Mouse (Mus musculus) C2C12 (cell line): ENCODE measurements around the gene Calb2. TPM values are rescaled to one million over a fixed set of nuclear protein-coding genes. Genes with fewer than 3 reads are reported as not detected.

ENCODE experiments used
- H3K27me3 ChIP-seq: one replicate; pipeline ENCODE4 v1.6.1; 2011; ENCODE audit not compliant: control insufficient read depth, insufficient read depth, insufficient read length
- H3K36me3 ChIP-seq: one replicate; pipeline ENCODE4 v1.6.1; 2011; ENCODE audit not compliant: control insufficient read depth, insufficient read depth
- H3K4me3 ChIP-seq: one replicate; pipeline ENCODE4 v1.5.1; 2011; ENCODE audit warnings: mild to moderate bottlenecking, control low read depth; ENCODE audit not compliant: poor library complexity, insufficient read depth, severe bottlenecking
- H3K79me2 ChIP-seq: one replicate; pipeline ENCODE4 v1.6.1; 2011; ENCODE audit not compliant: control insufficient read depth, insufficient read depth
- H3K79me3 ChIP-seq: one replicate; pipeline ENCODE4 v1.6.1; 2011; ENCODE audit warnings: low read depth, control low read depth
- H3ac ChIP-seq: one replicate; pipeline ENCODE3; 2011; ENCODE audit warnings: low read depth; ENCODE audit not compliant: control insufficient read depth, insufficient read length
- CEBPB ChIP-seq: IDR thresholded peaks from one replicate; pipeline ENCODE4 v1.6.1; 2011; ENCODE audit warnings: low read depth, mild to moderate bottlenecking, control low read depth, moderate library complexity
- CTCF ChIP-seq: IDR thresholded peaks from one replicate; pipeline ENCODE4 v1.5.1; 2011; ENCODE audit not compliant: control insufficient read depth, insufficient read depth, insufficient read length
- FOSL1 ChIP-seq: IDR thresholded peaks from one replicate; pipeline ENCODE4 v1.8.0; 2011; ENCODE audit warnings: mild to moderate bottlenecking, low read length; ENCODE audit not compliant: poor library complexity, insufficient read depth, severe bottlenecking
- MAX ChIP-seq: IDR thresholded peaks from one replicate; pipeline ENCODE4 v1.6.1; 2011; ENCODE audit warnings: mild to moderate bottlenecking, control low read depth
- MYOD1 ChIP-seq: IDR thresholded peaks from one replicate; pipeline ENCODE4 v1.6.1; 2011; ENCODE audit warnings: low read depth; ENCODE audit not compliant: control insufficient read depth, insufficient read length
- MYOG ChIP-seq: IDR thresholded peaks from one replicate; pipeline ENCODE4 v1.6.1; 2011; ENCODE audit not compliant: control insufficient read depth, insufficient read length; ENCODE audit errors: extremely low read depth
- USF1 ChIP-seq: IDR thresholded peaks from one replicate; pipeline ENCODE4 v1.6.1; 2011; ENCODE audit warnings: low read depth, mild to moderate bottlenecking, control low read depth, moderate library complexity
- polyA plus RNA-seq: library from polyadenylated mRNA; unstranded; fragments of >200 nt; fragmentation: generic; extraction: Trizol; gene quantifications from one replicate; pipeline ENCODE4 v1.2.1, GENCODE M21; 2012; ENCODE audit warnings: missing spikeins

Calb2 gene
- polyA plus RNA-seq, 1 experiment, result not detected

GRCm38 (mm10) chr8:110196678-110197077 lies 28.7 kb upstream of the Calb2 start:
- no peaks in the 10 kb centered on the region for H3K36me3 ChIP-seq
- no peak for TF ChIP-seq FOSL1
- TF ChIP-seq MAX, result no peak
- TF ChIP-seq MYOG, result no peak
- no peak for TF ChIP-seq MYOD1
- no peak for TF ChIP-seq CTCF
- TF ChIP-seq USF1, result no peak

GRCm38 (mm10) chr8:110188961-110189750 lies 21.1 kb upstream of the Calb2 start:
- no peaks in the 10 kb centered on the region for H3K79me2 ChIP-seq
- no peaks in the 10 kb centered on the region for H3K27me3 ChIP-seq
- H3K36me3 ChIP-seq, result no peaks in the 10 kb centered on the region
- no peak for TF ChIP-seq FOSL1
- no peak for TF ChIP-seq MYOD1
- no peak for TF ChIP-seq MYOG
- no peak for TF ChIP-seq USF1
- no peak for TF ChIP-seq CTCF
- no peak for TF ChIP-seq CEBPB
- no peak for TF ChIP-seq MAX
- H3K4me3 ChIP-seq, result no peak overlapping the region
- H3ac ChIP-seq, result no peak overlapping the region
- no peaks in the 10 kb centered on the region for H3K79me3 ChIP-seq

More at GRCm38 (mm10) chr8:110196678-110197077, 28.7 kb upstream of the Calb2 start:
- H3K79me2 ChIP-seq, result no peaks in the 10 kb centered on the region
- H3ac ChIP-seq, result no peak overlapping the region
- H3K27me3 ChIP-seq, result no peaks in the 10 kb centered on the region
- H3K79me3 ChIP-seq, result no peaks in the 10 kb centered on the region
- no peak overlapping the region for H3K4me3 ChIP-seq

GRCm38 (mm10) chr8:110185538-110185937 lies 17.5 kb upstream of the Calb2 start:
- Histone ChIP-seq H3K4me3 (no peak overlapping the region), H3K27me3 (peaks cover 6% of the 10 kb centered on the region), H3K79me3 (no peaks in the 10 kb centered on the region), H3K79me2 (no peaks in the 10 kb centered on the region), H3ac (no peak overlapping the region), H3K36me3 (no peaks in the 10 kb centered on the region)
- TF ChIP-seq CEBPB (no peak), USF1 (no peak), CTCF (no peak), FOSL1 (no peak), MYOG (no peak)

- H3K79me3 ChIP-seq, result no peaks in the 10 kb centered on the region
- no peaks in the 10 kb centered on the region for H3K79me2 ChIP-seq
- H3K27me3 ChIP-seq, result peaks cover 15% of the 10 kb centered on the region
- H3ac ChIP-seq, result no peak overlapping the region
- H3K36me3 ChIP-seq, result no peaks in the 10 kb centered on the region
- no peak overlapping the region for H3K4me3 ChIP-seq
- TF ChIP-seq USF1 (no peak), CEBPB (no peak), MAX (no peak), MYOG (no peak), CTCF (no peak), FOSL1 (no peak), MYOD1 (no peak)
Observed at GRCm38 (mm10) chr8:110183748-110184147, 15.7 kb upstream of the Calb2 start.

- TF ChIP-seq MAX, result no peak
- TF ChIP-seq FOSL1, result no peak
- TF ChIP-seq MYOD1, result no peak
- TF ChIP-seq MYOG, result no peak
- TF ChIP-seq USF1, result no peak
- no peak for TF ChIP-seq CEBPB
- no peak for TF ChIP-seq CTCF
- H3K79me3 ChIP-seq, result no peaks in the 10 kb centered on the region
- no peak overlapping the region for H3K4me3 ChIP-seq
Observed at GRCm38 (mm10) chr8:110182735-110183367, 14.8 kb upstream of the Calb2 start.

GRCm38 (mm10) chr8:110177359-110178155 lies 9.5 kb upstream of the Calb2 start:
- no peak overlapping the region for H3ac ChIP-seq
- no peaks in the 10 kb centered on the region for H3K79me3 ChIP-seq
- no peak overlapping the region for H3K4me3 ChIP-seq
- no peak for TF ChIP-seq FOSL1
- no peak for TF ChIP-seq USF1
- TF ChIP-seq MYOG, result no peak
- TF ChIP-seq CEBPB, result no peak
- TF ChIP-seq MAX, result no peak
- TF ChIP-seq CTCF, result no peak
- TF ChIP-seq MYOD1, result no peak
- peaks cover 16% of the 10 kb centered on the region for H3K27me3 ChIP-seq
- H3K36me3 ChIP-seq, result no peaks in the 10 kb centered on the region
- no peaks in the 10 kb centered on the region for H3K79me2 ChIP-seq

More at GRCm38 (mm10) chr8:110182735-110183367, 14.8 kb upstream of the Calb2 start:
- Histone ChIP-seq H3K79me2 (no peaks in the 10 kb centered on the region), H3K36me3 (no peaks in the 10 kb centered on the region), H3K27me3 (peaks cover 16% of the 10 kb centered on the region), H3ac (no peak overlapping the region)
